Mouse (Mus musculus) hindbrain, embryonic 12.5 days (tissue): ENCODE results near the gene Ttyh3. TPM values are rescaled to one million over a fixed set of nuclear protein-coding genes. Genes with fewer than 3 reads are reported as not detected.

Experiments used
- ATAC-seq: fragments of 200-750 bp; cut with Nextera tagmentation; 2 replicates; pipeline ENCODE4 v1.8.0; 2017; ENCODE audit warnings: moderate TSS enrichment; ENCODE audit not compliant: low FRiP score
- H3K27ac ChIP-seq: fragments of 300-500 bp; sonication (generic); 2 replicates; pipeline ENCODE4 v1.5.1; 2016; ENCODE audit warnings: mild to moderate bottlenecking
- H3K27me3 ChIP-seq: fragments of 300-500 bp; sonication (generic); 2 replicates; pipeline ENCODE4 v1.6.1; 2016; ENCODE audit warnings: mild to moderate bottlenecking
- H3K36me3 ChIP-seq: fragments of 300-500 bp; sonication (generic); 2 replicates; pipeline ENCODE4 v1.6.1; 2016; ENCODE audit warnings: mild to moderate bottlenecking
- H3K4me1 ChIP-seq: fragments of 300-500 bp; sonication (generic); 2 replicates; pipeline ENCODE4 v1.6.1; 2016
- H3K4me2 ChIP-seq: fragments of 300-500 bp; sonication (generic); replicated peaks from 2 replicates; pipeline ENCODE4 v1.6.1; 2016; ENCODE audit warnings: mild to moderate bottlenecking
- H3K4me3 ChIP-seq: fragments of 300-500 bp; sonication (generic); 2 replicates; pipeline ENCODE4 v1.5.1; 2016; ENCODE audit warnings: mild to moderate bottlenecking
- H3K9ac ChIP-seq: fragments of 300-500 bp; sonication (generic); 2 replicates; pipeline ENCODE4 v1.6.1; 2016; ENCODE audit warnings: mild to moderate bottlenecking, moderate library complexity
- H3K9me3 ChIP-seq: fragments of 300-500 bp; sonication (generic); replicated peaks from 2 replicates; pipeline ENCODE4 v1.6.1; 2016; ENCODE audit warnings: mild to moderate bottlenecking
- WGBS: fragments of 180-500 bp; shearing (Covaris S2); methylation state at CpG from one replicate; pipeline ENCODE4 v1.1.7; 2016; 5-methylcytosine and 5-hydroxymethylcytosine counted together
- polyA plus RNA-seq: library from polyadenylated mRNA; unstranded; fragments of >200 nt; fragmentation: Nextera tagmentation; extraction: Ambion mirVana; gene quantifications from 2 replicates; pipeline ENCODE4 v1.2.1, GENCODE M21; 2016

The Ttyh3 gene
- polyA plus RNA-seq, 1 experiment from 2014 or later, result 83.7 TPM

GRCm38 (mm10) chr5:140622978-140623670, 25.7 kb downstream of the Ttyh3 start:
- 96% methylated on average over 23 of the region's 23 CpGs for WGBS

GRCm38 (mm10) chr5:140621517-140621916, 27.3 kb downstream of the Ttyh3 start:
- 67% methylated on average over 10 of the region's 10 CpGs for WGBS
- H3K27ac ChIP-seq, result peak overlapping the region; percentile 31; the same call in 1 of the 2 replicates
- H3K36me3 ChIP-seq, result peaks cover 55% of the 10 kb centered on the region
- no peak for ATAC-seq
- no peaks in the 10 kb centered on the region for H3K27me3 ChIP-seq
- H3K4me1 ChIP-seq, result peaks cover 17% of the 10 kb centered on the region
- no peak overlapping the region for H3K4me3 ChIP-seq
- peak overlapping the region; percentile 10; the same call in 1 of the 2 replicates for H3K9ac ChIP-seq
- H3K9me3 ChIP-seq, result no peaks in the 10 kb centered on the region
- no peak overlapping the region for H3K4me2 ChIP-seq

More at GRCm38 (mm10) chr5:140622978-140623670, 25.7 kb downstream of the Ttyh3 start:
- Histone ChIP-seq H3K9ac (no peak overlapping the region), H3K36me3 (peaks cover 71% of the 10 kb centered on the region), H3K27me3 (no peaks in the 10 kb centered on the region), H3K4me1 (peaks cover 17% of the 10 kb centered on the region), H3K4me2 (no peak overlapping the region), H3K4me3 (no peak overlapping the region), H3K27ac (0 out of 2 replicates have a peak overlapping the region, but pooled peaks have one; percentile 30), H3K9me3 (0 out of 2 replicates have a peak, but pooled peaks cover 6% of the 10 kb centered on the region)
- ATAC-seq, result no peak

- Histone ChIP-seq H3K36me3 (peaks cover 51% of the 10 kb centered on the region), H3K4me1 (peaks cover 17% of the 10 kb centered on the region), H3K4me3 (no peak overlapping the region), H3K27ac (0 out of 2 replicates have a peak overlapping the region, but pooled peaks have one; percentile 31), H3K4me2 (no peak overlapping the region), H3K9ac (0 out of 2 replicates have a peak overlapping the region, but pooled peaks have one; percentile 10), H3K9me3 (no peaks in the 10 kb centered on the region), H3K27me3 (no peaks in the 10 kb centered on the region)
- no peak for ATAC-seq
- 68% methylated on average over 9 of the region's 9 CpGs for WGBS
These were observed 27.7 kb downstream of the Ttyh3 start for GRCm38 (mm10) chr5:140621092-140621491.

- ATAC-seq, result peak; percentile 42
- H3K9me3 ChIP-seq, result no peaks in the 10 kb centered on the region
- H3K4me3 ChIP-seq, result no peak overlapping the region
- 50% methylated on average over 7 of the region's 7 CpGs for WGBS
- H3K27me3 ChIP-seq, result no peaks in the 10 kb centered on the region
- no peak overlapping the region for H3K4me2 ChIP-seq
- H3K36me3 ChIP-seq, result peaks cover 41% of the 10 kb centered on the region
- H3K9ac ChIP-seq, result no peak overlapping the region
- peak overlapping the region; percentile 31; the same call in 1 of the 2 replicates for H3K27ac ChIP-seq
- H3K4me1 ChIP-seq, result peaks cover 17% of the 10 kb centered on the region
These were observed 28.7 kb downstream of the Ttyh3 start for GRCm38 (mm10) chr5:140619895-140620736.

- H3K9ac ChIP-seq, result no peak overlapping the region
- peaks cover 17% of the 10 kb centered on the region for H3K4me1 ChIP-seq
- no peak overlapping the region for H3K4me3 ChIP-seq
- peak; percentile 33; the same call in 1 of the 2 replicates for ATAC-seq
- no peaks in the 10 kb centered on the region for H3K9me3 ChIP-seq
- WGBS, result 15% methylated on average over 6 of the region's 6 CpGs
- H3K27ac ChIP-seq, result 0 out of 2 replicates have a peak overlapping the region, but pooled peaks have one; percentile 24
- no peak overlapping the region for H3K4me2 ChIP-seq
- no peaks in the 10 kb centered on the region for H3K27me3 ChIP-seq
- peaks cover 35% of the 10 kb centered on the region for H3K36me3 ChIP-seq
These were observed 29.6 kb downstream of the Ttyh3 start for GRCm38 (mm10) chr5:140619151-140619771.

GRCm38 (mm10) chr5:140617714-140618113, 31.1 kb downstream of the Ttyh3 start:
- ATAC-seq, result no peak
- H3K27ac ChIP-seq, result no peak overlapping the region
- H3K9me3 ChIP-seq, result no peaks in the 10 kb centered on the region
- 83% methylated on average over 5 of the region's 5 CpGs for WGBS
- H3K27me3 ChIP-seq, result no peaks in the 10 kb centered on the region
- no peak overlapping the region for H3K4me3 ChIP-seq
- no peak overlapping the region for H3K9ac ChIP-seq
- H3K36me3 ChIP-seq, result peaks cover 35% of the 10 kb centered on the region
- no peak overlapping the region for H3K4me2 ChIP-seq
- peaks cover 21% of the 10 kb centered on the region for H3K4me1 ChIP-seq

- Histone ChIP-seq H3K9ac (no peak overlapping the region), H3K27me3 (peaks cover 4% of the 10 kb centered on the region; the same call in 1 of the 2 replicates), H3K27ac (peak overlapping the region; percentile 37; the same call in 1 of the 2 replicates), H3K4me1 (peaks cover 24% of the 10 kb centered on the region), H3K4me2 (no peak overlapping the region), H3K4me3 (no peak overlapping the region), H3K9me3 (no peaks in the 10 kb centered on the region), H3K36me3 (peaks cover 28% of the 10 kb centered on the region)
- ATAC-seq, result no peak
- 60% methylated on average over 9 of the region's 9 CpGs for WGBS
These were observed 32.1 kb downstream of the Ttyh3 start for GRCm38 (mm10) chr5:140616691-140617090.

- Histone ChIP-seq H3K27ac (0 out of 2 replicates have a peak overlapping the region, but pooled peaks have one; percentile 37), H3K36me3 (peaks cover 22% of the 10 kb centered on the region)
These were observed 32.7 kb downstream of the Ttyh3 start for GRCm38 (mm10) chr5:140616110-140616503.

GRCm38 (mm10) chr5:140615321-140616109, 33.3 kb downstream of the Ttyh3 start:
- no peak for ATAC-seq
- WGBS, result 85% methylated on average over 10 of the region's 10 CpGs
- Histone ChIP-seq H3K9ac (no peak overlapping the region), H3K4me1 (peaks cover 29% of the 10 kb centered on the region), H3K27me3 (peaks cover 4% of the 10 kb centered on the region; the same call in 1 of the 2 replicates), H3K4me2 (no peak overlapping the region), H3K27ac (no peak overlapping the region), H3K4me3 (no peak overlapping the region), H3K36me3 (peaks cover 21% of the 10 kb centered on the region), H3K9me3 (no peaks in the 10 kb centered on the region)

More at GRCm38 (mm10) chr5:140616110-140616503, 32.7 kb downstream of the Ttyh3 start:
- Histone ChIP-seq H3K9me3 (no peaks in the 10 kb centered on the region), H3K9ac (no peak overlapping the region), H3K27me3 (peaks cover 4% of the 10 kb centered on the region; the same call in 1 of the 2 replicates), H3K4me2 (no peak overlapping the region), H3K4me3 (no peak overlapping the region), H3K4me1 (peaks cover 24% of the 10 kb centered on the region)
- WGBS, result 80% methylated on average over 6 of the region's 6 CpGs
- ATAC-seq, result no peak

GRCm38 (mm10) chr5:140614837-140615236, 34.0 kb downstream of the Ttyh3 start:
- Histone ChIP-seq H3K4me1 (peaks cover 32% of the 10 kb centered on the region), H3K4me2 (no peak overlapping the region), H3K36me3 (peaks cover 21% of the 10 kb centered on the region), H3K9ac (0 out of 2 replicates have a peak overlapping the region, but pooled peaks have one; percentile 19), H3K9me3 (no peaks in the 10 kb centered on the region), H3K27me3 (peaks cover 6% of the 10 kb centered on the region; the same call in 1 of the 2 replicates), H3K27ac (no peak overlapping the region), H3K4me3 (no peak overlapping the region)
- ATAC-seq, result no peak
- 73% methylated on average over 4 of the region's 4 CpGs for WGBS

GRCm38 (mm10) chr5:140614141-140614540, 34.7 kb downstream of the Ttyh3 start:
- no peak for ATAC-seq
- H3K9ac ChIP-seq, result peak overlapping the region; percentile 19; the same call in 1 of the 2 replicates
- H3K9me3 ChIP-seq, result no peaks in the 10 kb centered on the region
- 95% methylated on average over 10 of the region's 10 CpGs for WGBS
- no peak overlapping the region for H3K27ac ChIP-seq
- no peak overlapping the region for H3K4me2 ChIP-seq
- H3K36me3 ChIP-seq, result peaks cover 21% of the 10 kb centered on the region
- no peak overlapping the region for H3K4me3 ChIP-seq
- peaks cover 39% of the 10 kb centered on the region for H3K4me1 ChIP-seq
- H3K27me3 ChIP-seq, result peaks cover 13% of the 10 kb centered on the region; the same call in 1 of the 2 replicates
